ENCODE assay signal across 19 mouse cellular contexts in the genomic region with DNA sequence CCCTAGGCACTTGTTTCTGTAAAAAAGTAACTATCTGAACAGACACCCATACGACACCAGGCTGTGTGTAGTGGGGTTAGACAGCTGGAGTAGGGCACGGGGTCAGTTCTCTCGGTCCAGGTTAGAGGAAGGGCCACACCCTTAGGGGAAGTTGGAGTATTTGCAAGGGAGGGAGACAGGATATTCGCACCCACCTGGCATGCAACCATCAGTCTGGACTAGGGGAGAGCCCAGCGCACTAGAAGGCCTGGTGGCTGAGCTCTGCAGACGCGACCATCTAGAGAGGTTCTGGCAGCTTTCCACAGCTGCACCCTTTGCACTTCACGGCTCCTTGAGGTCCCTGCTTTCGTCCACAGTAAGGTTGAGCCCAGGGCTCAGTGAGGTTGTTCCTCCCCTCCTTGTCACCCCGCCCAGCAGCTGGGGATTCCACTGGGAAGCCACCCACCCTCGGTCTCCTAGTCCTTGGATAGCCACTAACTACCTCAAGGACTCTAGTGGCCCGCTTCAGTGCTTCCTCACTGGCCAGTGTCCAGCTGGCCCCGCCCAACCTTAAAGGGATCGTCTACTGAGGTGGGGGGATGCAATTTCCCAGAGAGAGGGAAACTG. TPM values are rescaled to one million over a fixed set of nuclear protein-coding genes. Genes with fewer than 3 reads are reported as not detected.
DNase-seq lines count a peak whose midpoint lies in the region; ATAC-seq and TF ChIP-seq lines count a peak whose summit lies in the region.
"Had no signal": no experiment of that assay in that cellular context is flagged by ENCODE, and none has a peak within 500 bp of the region (broad histone marks: within the 10 kb centered on the region; RNA-seq: fewer than 3 reads in every experiment).

No protein-coding gene starts in this region.

- no peak for ATAC-seq in monocyte, adult 5-6 weeks (replicated peaks; ENCODE audit: insufficient number of reproducible peaks, low FRiP score, low TSS enrichment, poor library complexity, severe bottlenecking)
- ATAC-seq: forebrain, embryonic 15.5 days; intestine, embryonic 15.5 days; liver, postnatal 0 days had no signal

- H3K4me3 ChIP-seq in kidney, adult 2 months (ENCODE audit: insufficient read depth, low read depth, low read length), result peak overlapping the region; percentile 23; the same call in 1 of the 2 replicates
- H3K4me3 ChIP-seq: erythroblast, embryonic 14.5 days; forebrain, embryonic 15.5 days; hindbrain, embryonic 12.5 days; intestine, embryonic 15.5 days; limb, embryonic 15.5 days; midbrain, embryonic 10.5 days had no signal

- WGBS in kidney, adult 2 months, result 34% methylated on average over 14 of the region's 14 CpGs

- intact Hi-C loops in heart, postnatal 14 days (cut with DNase I), result no loop called here

- H3K36me3 ChIP-seq in kidney, adult 2 months (ENCODE audit: control insufficient read depth, insufficient read depth, low read length), result no peaks in the 10 kb centered on the region
- H3K36me3 ChIP-seq: forebrain, embryonic 15.5 days; hindbrain, embryonic 12.5 days; intestine, embryonic 15.5 days; limb, embryonic 15.5 days; midbrain, embryonic 10.5 days had no signal

- no peak for TF ChIP-seq POLR2A in kidney, adult 2 months (IDR thresholded peaks at IDR 0.05; ENCODE audit: low read depth, low read length)

- H3K4me1 ChIP-seq in kidney, adult 2 months (ENCODE audit: control insufficient read depth, insufficient read depth, low read length), result no peaks in the 10 kb centered on the region
- H3K4me1 ChIP-seq: forebrain, embryonic 15.5 days; hindbrain, embryonic 12.5 days; intestine, embryonic 15.5 days; limb, embryonic 15.5 days; midbrain, embryonic 10.5 days had no signal

- DNase-seq in adrenal gland, postnatal 14 days, result peak; percentile 17
- no peak for DNase-seq in adrenal gland, adult 8-10 months
- DNase-seq in kidney, adult 2 months, result peak; percentile 53
- no peak for DNase-seq in kidney, adult 11 months
- peak; percentile 9 to 20 for DNase-seq in heart, postnatal 14 days
- peak; percentile 46 for DNase-seq in lung, postnatal 10 days
- DNase-seq in right cerebral cortex, adult 2 months (ENCODE audit: low spot score in 2 of 2), result no peak
- DNase-seq: adrenal gland, postnatal 25 days; cerebellum, adult 9-11 months; liver, postnatal 0 days had no signal

- no peak overlapping the region for H3K27ac ChIP-seq in kidney, adult 2 months (ENCODE audit: insufficient read depth, low read depth, low read length)
- H3K27ac ChIP-seq: forebrain, embryonic 15.5 days; hindbrain, embryonic 12.5 days; intestine, embryonic 15.5 days; limb, embryonic 15.5 days; midbrain, embryonic 10.5 days had no signal

- no peak for TF ChIP-seq CTCF in kidney, adult 2 months (conservative IDR thresholded peaks at IDR 0.05; ENCODE audit: insufficient read depth, insufficient read length, low read depth, low read length)

- no peaks in the 10 kb centered on the region for H3K27me3 ChIP-seq in kidney, adult 2 months (replicated peaks; ENCODE audit: control insufficient read depth, insufficient read depth, low read length)
- H3K27me3 ChIP-seq: forebrain, embryonic 15.5 days; hindbrain, embryonic 12.5 days; limb, embryonic 15.5 days had no signal

RNA-seq across cellular contexts. Expression of a gene that starts 13.5 kb away (rescaled TPM):
- not detected in 2 replicates for total RNA-seq in adrenal gland, postnatal 14 days (2021)
- under 1 TPM in 1 of 4 experiments, not detected in 3; 0.45 TPM for total RNA-seq in adrenal gland, adult 8-10 months (2022)
- 73.6 and 78.1 TPM in 2 replicates for polyA plus RNA-seq in kidney, adult 2 months (2012; rRNA removed)
- total RNA-seq in heart, postnatal 14 days (2021), result not detected
- not detected in 3 replicates for total RNA-seq in monocyte, adult 5-6 weeks (2017)
- total RNA-seq: adrenal gland, postnatal 25 days; layer of hippocampus, postnatal 10 days; left cerebral cortex, postnatal 10 days had no signal
- polyA plus RNA-seq: erythroblast, embryonic 14.5 days; forebrain, embryonic 15.5 days; intestine, embryonic 15.5 days; limb, embryonic 15.5 days; liver, postnatal 0 days; midbrain, embryonic 10.5 days had no signal

RNA-seq across cellular contexts. Expression of a gene that starts 41.4 kb away (rescaled TPM):
- 0.11 and 0.59 TPM in 2 replicates for total RNA-seq in adrenal gland, postnatal 14 days (2021)
- total RNA-seq in adrenal gland, adult 8-10 months (2022), result under 1 TPM in 1 of 4 experiments, not detected in 3; 0.17 TPM
- polyA plus RNA-seq in kidney, adult 2 months (2012; rRNA removed), result 5.8 and 6.0 TPM in 2 replicates
- not detected for total RNA-seq in heart, postnatal 14 days (2021)
- not detected in 3 replicates for total RNA-seq in monocyte, adult 5-6 weeks (2017)

RNA-seq across cellular contexts. Expression of a gene that starts 55.3 kb away (rescaled TPM):
- total RNA-seq in adrenal gland, postnatal 14 days (2021), result 48.8 and 110 TPM in 2 replicates
- 100 to 1,000 TPM in 2 of 4 experiments, 10 to 100 TPM in 2; 77.6 to 360 (median 221) TPM for total RNA-seq in adrenal gland, adult 8-10 months (2022)
- 242 and 276 TPM in 2 replicates for polyA plus RNA-seq in kidney, adult 2 months (2012; rRNA removed)
- total RNA-seq in heart, postnatal 14 days (2021), result 1 to 10 TPM; 2.5 to 3.8 TPM
- 2.5 to 7.5 TPM (median 3.2 TPM) in 3 replicates for total RNA-seq in monocyte, adult 5-6 weeks (2017)

Comparison
In these comparisons a context has a peak if more than half of its experiments do, and no peak if none do; other contexts are left out.
1. DNase-seq: peak in adrenal gland, postnatal 14 days (single experiment), kidney, adult 2 months (single experiment), heart, postnatal 14 days (2 of 2) and lung, postnatal 10 days (single experiment); none in adrenal gland, adult 8-10 months (single experiment), kidney, adult 11 months (single experiment) and right cerebral cortex, adult 2 months (0 of 2).